Mouse (Mus musculus) C2C12 (cell line): ENCODE data around the gene Camta1.

Experiments
- CTCF ChIP-seq: IDR thresholded peaks from one replicate; pipeline ENCODE4 v1.5.1; 2011; ENCODE audit not compliant: control insufficient read depth, insufficient read depth, insufficient read length
- MAX ChIP-seq: IDR thresholded peaks from one replicate; pipeline ENCODE4 v1.6.1; 2011; ENCODE audit warnings: mild to moderate bottlenecking, control low read depth
- MYOG ChIP-seq: IDR thresholded peaks from one replicate; pipeline ENCODE4 v1.6.1; 2011; ENCODE audit not compliant: control insufficient read depth, insufficient read length; ENCODE audit errors: extremely low read depth
- USF1 ChIP-seq: IDR thresholded peaks from one replicate; pipeline ENCODE4 v1.6.1; 2011; ENCODE audit warnings: low read depth, mild to moderate bottlenecking, control low read depth, moderate library complexity

DNA sequence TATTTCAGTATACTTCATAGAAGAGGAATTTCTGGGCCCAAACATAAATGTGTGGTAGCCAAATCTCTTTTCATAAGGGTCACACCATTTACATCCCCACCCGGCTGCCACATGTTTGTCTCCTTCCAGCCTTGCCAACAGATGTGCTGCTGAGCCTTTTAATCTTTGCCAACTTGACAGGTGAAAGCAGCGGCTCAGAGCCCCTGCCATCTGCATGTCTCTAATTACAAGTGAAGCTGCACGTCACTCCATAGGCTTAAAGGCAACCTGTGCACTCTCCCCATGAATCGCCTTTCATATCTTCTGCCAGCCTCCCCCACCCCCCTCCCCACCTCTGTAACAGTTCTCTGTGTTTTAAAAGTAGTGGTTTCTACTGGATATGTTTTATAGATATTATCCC, 351.3 kb downstream of the Camta1 start:
- TF ChIP-seq CTCF = no peak
- no peak for TF ChIP-seq USF1
- no peak for TF ChIP-seq MAX
- TF ChIP-seq MYOG = no peak
